Mouse (Mus musculus) adrenal gland, adult 2 months (tissue): ENCODE measurements at regions not wholly inside any gene's neighbourhood (a gene's known extent, or its start where the extent isn't known, plus 50 kb on each side); places are given as distances from the start of the nearest gene placed in this dataset.
A peak's percentile ranks its signal among the peaks of the same experiment; 100 is the strongest.

Experiments used
- DNase-seq: peaks from one replicate; pipeline ENCODE4 v3.0.0; 2021

DNA sequence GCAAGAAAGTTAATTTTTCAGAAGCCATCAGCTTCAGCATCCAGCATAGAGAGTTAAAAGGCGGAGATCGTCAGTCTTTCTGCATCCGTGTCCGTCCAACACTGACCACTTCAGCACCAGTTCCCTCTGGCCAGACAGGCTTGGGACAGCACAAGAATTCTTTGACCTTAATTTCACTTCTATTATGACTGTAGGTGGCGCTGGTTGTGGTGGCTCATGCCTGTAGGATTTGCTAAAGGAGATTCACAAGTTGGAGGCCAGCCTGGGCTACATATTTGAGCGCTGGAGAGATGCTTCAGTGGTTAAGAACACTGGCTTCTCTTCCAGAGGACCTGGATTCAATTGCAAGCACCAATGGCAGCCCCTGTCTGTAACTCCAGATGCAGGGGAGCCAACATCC, 66.0 kb downstream of the Amer2 start:
- no peak for DNase-seq

DNA sequence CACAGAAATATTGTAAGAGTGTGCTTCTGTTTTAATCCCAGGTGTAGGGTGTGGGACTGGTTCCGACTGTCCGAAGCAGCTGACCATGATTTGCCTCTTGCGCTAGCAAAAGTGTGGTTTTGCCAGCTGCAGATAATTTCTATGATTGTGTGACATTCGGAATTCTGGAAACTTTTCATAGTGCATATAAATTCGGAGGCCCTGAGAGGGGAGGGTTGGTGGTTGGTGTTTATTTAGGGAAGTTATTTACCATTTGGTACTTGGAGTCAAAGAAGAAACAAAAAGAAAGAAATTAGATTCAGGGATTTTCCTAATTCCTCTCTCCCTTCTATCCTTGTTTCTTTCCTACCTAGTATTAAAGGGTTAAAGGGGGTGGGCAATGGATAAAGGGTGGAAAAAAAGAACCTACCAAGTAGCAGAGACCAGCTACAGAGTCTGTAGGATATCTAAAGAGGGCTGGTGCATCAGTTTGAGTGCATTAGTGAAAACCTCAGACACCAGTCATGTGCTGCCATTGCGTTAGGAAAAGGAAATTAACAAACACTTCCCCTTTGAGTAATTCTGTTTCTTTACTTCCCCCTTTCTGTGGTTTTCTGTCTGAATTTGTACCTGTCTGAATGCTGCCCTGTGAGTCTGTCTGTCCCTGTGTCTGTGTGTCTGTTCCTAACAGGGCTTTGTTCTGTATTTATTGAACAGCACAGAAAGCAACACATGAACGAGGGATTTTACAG, 70.9 kb downstream of the Amer2 start:
- DNase-seq: no peak

GRCm38 (mm10) chr14:60444552-60444937, 71.5 kb downstream of the Amer2 start:
- DNase-seq: no peak

- no peak for DNase-seq
Observed at GRCm38 (mm10) chr14:60446037-60446436, 73.0 kb downstream of the Amer2 start.

GRCm38 (mm10) chr14:60451216-60451615, 78.2 kb downstream of the Amer2 start:
- DNase-seq: no peak

- DNase-seq: no peak
Observed at GRCm38 (mm10) chr14:60451684-60452083, 78.6 kb downstream of the Amer2 start.

GRCm38 (mm10) chr14:60456767-60457166, 83.7 kb downstream of the Amer2 start:
- DNase-seq: no peak

DNA sequence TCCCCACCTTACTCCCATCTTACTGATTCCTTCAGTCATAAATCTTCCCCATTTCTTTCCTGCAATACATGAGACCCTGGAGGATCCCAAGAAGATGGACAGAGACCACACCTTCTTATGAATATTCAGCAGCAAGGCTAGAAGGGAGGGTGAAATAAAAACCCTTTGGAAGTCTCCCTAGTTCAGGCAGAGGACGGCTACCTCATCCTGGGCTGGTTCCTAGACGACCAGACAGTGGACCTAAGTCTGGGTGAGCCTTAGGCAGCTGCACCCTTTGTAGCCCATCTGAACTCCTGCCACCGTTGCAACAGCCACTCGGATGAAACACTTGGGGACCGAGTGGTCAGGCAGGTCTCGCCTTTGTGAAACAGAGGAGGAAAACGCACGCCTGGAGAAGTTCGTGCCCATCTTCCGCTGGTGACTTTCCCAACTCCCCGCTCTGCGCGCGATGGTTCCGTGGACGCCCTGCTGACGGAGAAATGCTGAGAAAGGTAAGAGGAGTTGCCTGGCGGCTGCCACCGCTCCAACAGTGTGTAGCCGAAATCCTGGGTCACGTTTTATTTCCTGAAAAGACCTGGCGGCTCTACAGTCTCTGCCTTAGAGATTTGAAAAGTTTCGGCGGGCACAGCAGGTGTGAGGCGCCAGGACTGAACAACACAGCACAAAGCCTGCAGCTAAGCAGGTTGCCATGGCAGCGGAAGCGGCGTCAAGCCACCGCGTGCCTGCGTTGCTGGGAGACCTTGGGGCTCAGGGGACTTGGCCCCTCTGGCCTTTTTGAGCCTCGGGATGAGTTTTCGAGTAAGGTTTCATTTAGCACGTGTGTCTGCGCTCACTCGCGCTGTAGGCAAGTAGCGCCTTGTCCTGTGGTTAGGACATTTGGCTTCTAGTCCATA, 112.2 kb downstream of the Amer2 start:
- peak; percentile 74 for DNase-seq

GRCm38 (mm10) chr14:60485889-60486274, 112.8 kb downstream of the Amer2 start:
- no peak for DNase-seq

GRCm38 (mm10) chr14:60486278-60486935, 113.3 kb downstream of the Amer2 start:
- no peak for DNase-seq

GRCm38 (mm10) chr14:60489111-60489510, 116.1 kb downstream of the Amer2 start:
- DNase-seq: no peak

DNA sequence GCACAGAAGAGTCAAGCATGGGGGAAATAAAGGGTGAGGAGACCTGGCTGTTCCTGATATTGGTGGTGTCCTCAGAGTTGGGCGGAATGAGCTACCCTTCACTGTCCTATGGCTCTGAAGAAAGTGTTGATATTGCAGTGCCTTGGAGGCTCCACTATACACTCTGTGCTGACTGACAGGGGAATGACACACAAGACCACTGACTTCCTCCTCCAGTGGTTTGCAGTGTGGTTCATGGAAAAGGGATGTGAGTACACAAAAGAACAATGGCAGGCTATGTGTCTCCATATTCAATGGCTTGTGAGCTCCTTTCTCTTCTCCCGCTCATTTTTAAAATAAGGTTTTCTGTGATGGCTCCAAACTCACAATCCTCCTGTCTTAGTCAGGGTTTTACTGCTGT, 117.8 kb downstream of the Amer2 start:
- DNase-seq: no peak

GRCm38 (mm10) chr14:60495441-60495840, 122.4 kb downstream of the Amer2 start:
- no peak for DNase-seq

DNA sequence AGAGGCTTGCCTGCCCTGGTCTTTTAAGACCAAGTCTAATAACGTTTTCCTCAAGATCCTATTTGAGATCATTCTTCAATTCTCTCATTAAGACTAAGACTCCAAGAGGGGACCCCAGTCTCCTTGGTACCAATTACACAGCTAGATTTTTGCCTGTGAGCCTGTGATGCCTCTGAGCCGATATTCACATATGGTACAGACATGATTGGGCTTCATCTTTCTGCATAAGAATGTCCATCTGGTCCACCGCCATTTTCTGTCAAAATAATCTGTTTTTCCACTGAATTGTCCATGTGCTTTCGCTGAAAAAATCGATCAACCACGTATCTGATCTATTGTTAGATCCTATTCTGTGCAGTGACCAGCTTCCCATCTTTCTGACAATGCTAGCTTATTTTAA, 129.5 kb downstream of the Amer2 start:
- DNase-seq: no peak

GRCm38 (mm10) chr14:60505066-60505465, 128.7 kb upstream of the Spata13 start:
- no peak for DNase-seq

GRCm38 (mm10) chr14:60506296-60506695, 127.5 kb upstream of the Spata13 start:
- DNase-seq: no peak

DNA sequence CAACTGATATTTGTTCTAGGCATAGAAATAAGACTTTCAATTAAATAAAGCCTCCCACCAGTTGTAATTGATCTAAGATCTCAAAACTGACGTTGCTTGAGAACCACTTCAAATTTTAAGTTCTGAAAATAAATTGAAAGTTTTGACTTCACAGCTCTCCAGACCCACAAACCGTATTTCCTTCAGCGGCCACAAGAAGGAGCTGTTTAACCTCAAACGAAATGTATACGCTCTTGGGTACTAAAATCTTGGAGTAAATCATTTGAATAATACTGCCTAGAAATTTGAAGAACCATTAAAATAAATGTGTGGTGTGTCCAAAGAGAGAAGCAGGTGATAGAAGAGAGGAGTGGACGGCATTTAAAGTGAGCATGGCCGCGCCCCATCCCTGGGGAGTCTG, 120.2 kb upstream of the Spata13 start:
- DNase-seq: no peak

- DNase-seq: no peak
Observed at GRCm38 (mm10) chr14:60515094-60515786, 118.6 kb upstream of the Spata13 start.

- DNase-seq: no peak
Observed at GRCm38 (mm10) chr14:60517891-60518290, 115.9 kb upstream of the Spata13 start.

DNA sequence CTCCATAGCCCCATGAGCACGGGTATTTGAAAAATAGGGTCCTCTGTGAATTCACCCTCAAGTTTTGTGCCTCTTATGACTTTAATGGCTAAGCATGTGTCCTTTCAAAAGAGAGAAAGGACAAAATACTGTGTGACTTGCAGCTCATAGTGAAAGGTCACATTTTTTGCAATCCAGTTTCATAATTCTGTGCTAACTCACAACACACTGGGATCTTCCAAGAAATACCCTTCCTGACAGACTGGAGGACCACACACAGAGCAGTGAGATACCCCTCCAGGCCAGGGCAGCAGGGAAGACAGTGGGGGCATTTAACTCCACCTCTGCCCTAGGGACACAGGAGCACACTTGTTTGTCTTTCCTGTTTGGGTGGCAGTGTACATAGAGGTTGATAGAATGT, 110.8 kb upstream of the Spata13 start:
- DNase-seq: peak; percentile 58

DNA sequence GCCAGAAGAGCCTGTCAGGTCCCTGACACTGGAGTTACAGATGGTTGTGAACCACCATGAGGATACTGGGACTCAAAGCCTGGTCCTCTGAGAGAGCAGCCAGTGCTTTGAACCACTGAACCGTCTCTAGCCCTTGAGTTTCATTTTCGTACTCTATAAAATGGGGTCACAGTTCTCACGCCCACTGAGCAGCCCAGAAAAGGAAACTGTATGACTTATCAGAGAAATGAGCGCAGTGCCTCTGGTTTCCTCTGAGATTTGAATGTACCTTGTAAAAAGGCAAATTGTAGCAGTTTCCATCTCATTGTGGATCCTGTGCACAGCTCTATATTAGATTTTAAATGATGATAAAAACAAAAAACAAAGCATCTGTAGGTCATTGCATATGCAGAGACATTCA, 108.9 kb upstream of the Spata13 start:
- no peak for DNase-seq

DNA sequence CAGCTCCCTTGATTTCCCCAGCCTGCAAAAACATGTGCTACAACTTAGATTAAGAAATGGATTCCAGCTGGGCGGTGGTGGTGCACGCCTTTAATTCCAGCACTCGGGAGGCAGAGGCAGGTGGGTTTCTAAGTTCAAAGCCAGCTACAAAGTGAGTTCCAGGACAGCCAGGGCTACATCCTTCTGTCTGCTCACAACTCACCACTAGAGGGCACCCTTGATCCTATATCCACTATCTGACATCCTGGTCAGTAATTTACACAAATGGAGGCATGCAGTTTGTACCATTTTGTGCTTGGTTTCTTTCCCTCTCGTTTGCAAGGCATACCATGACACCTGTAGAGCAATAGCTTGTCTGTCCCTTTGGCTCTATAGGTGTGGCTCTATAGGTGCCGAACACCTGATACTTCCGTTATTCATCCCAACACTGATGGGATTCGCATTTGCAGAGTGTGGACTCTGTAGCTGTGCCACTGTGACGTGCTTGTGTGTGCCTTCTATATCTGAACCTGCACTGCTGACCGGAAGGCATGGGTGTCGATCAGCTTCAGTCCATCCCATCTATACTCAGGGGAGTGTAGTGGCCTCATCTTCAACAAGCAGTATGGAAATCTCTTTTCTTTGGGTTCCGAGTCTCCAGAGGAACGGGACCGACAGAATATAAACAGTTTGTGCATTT, 108.4 kb upstream of the Spata13 start:
- peak; percentile 67 for DNase-seq
